Mouse (Mus musculus) megakaryocyte-erythroid progenitor cell, adult 5-6 weeks (primary cell): ENCODE measurements around the gene Fsd1. TPM values are rescaled to one million over a fixed set of nuclear protein-coding genes. Genes with fewer than 3 reads are reported as not detected.

Experiments used
- ATAC-seq: replicated peaks from 2 replicates; pipeline ENCODE4 v1.8.0; 2016; ENCODE audit warnings: mild to moderate bottlenecking, inconsistent platforms; ENCODE audit not compliant: severe bottlenecking, poor library complexity, low FRiP score, low TSS enrichment
- total RNA-seq, 2 experiments: library from RNA; stranded (forward) in 1 of 2; stranded (reverse) in 1 of 2; fragments of 200-1000, 215-1000 nt in 1 of 2; fragments of >200 nt in 1 of 2; fragmentation: Nextera tagmentation in 1 of 2; gene quantifications; 2 replicates each; pipeline ENCODE4 v1.2.3; 2014 to 2017

Gene Fsd1
- total RNA-seq, 2 experiments from 2014 or later = not detected

- no peak for ATAC-seq
Measured at GRCm38 (mm10) chr17:56007444-56008355, 21.4 kb downstream of the Fsd1 start.

DNA sequence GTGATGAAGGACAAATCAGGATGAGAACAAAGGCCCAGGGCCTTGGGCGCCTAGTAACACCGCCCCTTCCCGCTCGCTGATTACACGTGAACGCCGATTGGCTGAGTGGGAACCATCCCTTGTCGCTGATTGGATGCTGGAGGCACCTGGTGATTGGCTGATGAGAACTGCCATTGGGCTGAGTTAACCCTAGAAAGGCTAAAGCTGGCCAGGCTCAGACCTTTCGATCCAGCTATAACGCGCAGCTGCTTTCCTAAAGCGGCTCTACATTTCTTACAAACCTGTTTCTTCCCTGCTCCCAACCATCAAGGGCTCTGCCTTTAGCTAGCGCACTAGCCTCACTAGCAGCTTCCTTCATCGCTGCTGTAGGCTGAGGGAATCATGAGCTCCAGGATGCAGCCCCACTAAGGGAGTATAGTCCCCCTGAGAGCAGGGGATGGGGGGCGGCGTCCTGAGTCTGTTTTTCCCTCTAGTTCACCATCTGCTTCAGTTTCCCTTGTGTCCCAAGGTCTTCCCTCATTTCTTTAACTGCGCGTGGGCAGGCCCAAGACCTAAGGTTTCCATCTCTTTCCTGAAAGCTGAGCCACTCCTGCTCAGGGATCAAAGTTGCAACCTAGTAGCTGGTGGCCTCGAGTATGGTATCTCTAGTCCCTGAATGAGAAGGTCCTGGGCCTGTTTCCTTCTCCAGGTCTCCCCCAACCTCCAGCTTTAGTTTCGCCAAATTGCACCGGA, 22.2 kb downstream of the Fsd1 start:
- peak; percentile 91 for ATAC-seq

DNA sequence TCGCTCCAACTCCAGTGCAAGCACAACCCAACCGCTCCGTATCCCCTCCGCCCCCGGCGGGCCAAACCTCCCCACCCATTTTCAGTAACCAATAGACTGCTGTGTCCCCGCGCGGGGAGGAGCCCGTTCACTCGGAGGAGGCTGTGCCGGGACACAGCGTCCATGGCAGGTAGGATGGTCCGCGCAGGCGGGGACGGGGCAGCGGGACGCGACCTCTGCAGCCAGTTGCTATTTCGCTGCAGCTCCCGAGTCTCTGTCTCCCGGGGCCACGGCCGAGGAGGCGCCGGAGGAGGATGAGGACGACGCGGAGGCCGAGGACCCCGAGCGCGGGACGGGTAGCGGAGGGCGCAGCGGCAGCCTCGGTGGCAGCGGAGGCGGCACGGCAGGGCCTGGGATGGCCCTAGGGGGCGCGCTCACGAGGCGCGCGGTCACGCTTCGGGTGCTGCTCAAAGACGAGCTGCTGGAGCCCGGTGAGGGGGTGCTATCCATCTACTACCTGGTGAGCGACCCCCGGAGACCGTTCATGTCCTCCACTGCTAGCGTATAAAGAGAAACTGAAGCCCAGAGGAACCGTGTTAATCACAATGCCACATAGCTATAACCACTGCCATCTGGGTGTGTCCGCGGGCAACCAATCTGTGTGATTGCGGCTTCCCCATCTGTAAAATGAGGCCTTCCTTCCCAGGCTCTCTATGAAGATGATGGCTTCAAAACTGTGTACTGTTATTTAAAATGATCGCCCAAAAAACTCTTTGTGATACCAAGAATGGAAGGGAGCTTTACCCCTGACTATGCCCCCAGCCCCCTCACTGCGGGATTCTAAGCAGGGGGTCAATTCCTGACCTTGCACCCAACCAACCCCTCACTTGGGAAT, 23.0 kb downstream of the Fsd1 start:
- peak; percentile 90 for ATAC-seq

GRCm38 (mm10) chr17:56009962-56010240, 23.6 kb downstream of the Fsd1 start:
- no peak for ATAC-seq

DNA sequence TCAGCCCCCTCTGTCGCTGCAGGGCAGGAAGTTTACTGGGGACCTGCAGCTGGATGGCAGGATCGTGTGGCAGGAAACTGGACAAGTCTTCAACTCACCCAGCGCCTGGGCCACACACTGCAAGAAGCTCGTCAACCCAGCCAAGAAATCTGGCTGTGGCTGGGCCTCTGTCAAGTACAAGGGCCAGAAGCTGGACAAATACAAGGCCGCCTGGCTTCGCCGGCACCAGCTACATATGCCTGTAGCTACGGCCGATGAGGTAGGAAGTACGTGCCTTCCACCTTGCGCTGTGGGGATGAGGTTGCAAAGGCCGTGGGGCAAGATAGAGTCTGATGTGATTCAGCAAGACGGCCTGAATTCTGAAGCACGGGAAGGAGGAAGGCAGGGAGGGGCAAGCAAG, 23.9 kb downstream of the Fsd1 start:
- no peak; the same call in 1 of the 2 replicates for ATAC-seq

DNA sequence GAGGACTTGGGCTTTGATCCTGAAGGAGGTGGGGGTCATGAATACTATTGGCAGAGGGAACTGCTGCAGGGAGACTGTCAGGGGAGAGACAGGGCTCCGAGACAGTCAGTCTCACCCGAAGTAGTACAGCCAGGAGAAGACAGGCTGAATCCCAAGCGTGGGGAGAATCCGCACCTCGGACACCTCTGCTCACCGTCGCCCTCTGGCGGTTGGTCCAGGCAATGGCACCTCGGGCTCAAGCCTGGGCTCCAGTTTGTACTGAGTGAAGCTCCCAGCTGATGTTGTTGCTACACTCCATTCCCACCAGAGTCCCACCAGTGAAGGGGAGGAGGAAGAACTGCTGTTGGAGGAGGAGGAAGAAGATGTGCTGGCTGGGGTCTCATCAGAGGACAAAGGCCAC, 24.4 kb downstream of the Fsd1 start:
- peak; percentile 8; the same call in 1 of the 2 replicates for ATAC-seq

- no peak for ATAC-seq
Measured at GRCm38 (mm10) chr17:56011441-56011840, 25.1 kb downstream of the Fsd1 start.

DNA sequence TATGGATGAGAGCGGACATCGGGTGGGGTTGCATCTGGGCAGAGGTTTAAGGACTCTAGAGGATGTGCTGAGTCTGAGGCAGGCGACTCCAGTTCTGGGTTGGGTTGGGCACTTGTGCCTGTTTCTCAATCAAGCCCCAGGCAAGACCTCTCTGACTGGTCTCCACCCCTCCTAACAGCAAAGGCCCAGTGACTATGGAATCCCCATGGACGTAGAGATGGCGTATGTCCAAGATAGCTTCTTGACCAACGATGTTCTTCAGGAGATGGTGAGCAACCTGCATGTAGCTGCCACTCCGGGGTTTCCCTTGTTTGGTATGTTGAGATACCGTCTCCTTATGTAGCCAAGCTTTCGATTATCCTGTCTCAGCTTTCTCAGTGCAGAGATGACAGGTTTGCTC, 29.0 kb downstream of the Fsd1 start:
- no peak for ATAC-seq

- ATAC-seq = no peak
Measured at GRCm38 (mm10) chr17:56016382-56016781, 30.1 kb downstream of the Fsd1 start.

DNA sequence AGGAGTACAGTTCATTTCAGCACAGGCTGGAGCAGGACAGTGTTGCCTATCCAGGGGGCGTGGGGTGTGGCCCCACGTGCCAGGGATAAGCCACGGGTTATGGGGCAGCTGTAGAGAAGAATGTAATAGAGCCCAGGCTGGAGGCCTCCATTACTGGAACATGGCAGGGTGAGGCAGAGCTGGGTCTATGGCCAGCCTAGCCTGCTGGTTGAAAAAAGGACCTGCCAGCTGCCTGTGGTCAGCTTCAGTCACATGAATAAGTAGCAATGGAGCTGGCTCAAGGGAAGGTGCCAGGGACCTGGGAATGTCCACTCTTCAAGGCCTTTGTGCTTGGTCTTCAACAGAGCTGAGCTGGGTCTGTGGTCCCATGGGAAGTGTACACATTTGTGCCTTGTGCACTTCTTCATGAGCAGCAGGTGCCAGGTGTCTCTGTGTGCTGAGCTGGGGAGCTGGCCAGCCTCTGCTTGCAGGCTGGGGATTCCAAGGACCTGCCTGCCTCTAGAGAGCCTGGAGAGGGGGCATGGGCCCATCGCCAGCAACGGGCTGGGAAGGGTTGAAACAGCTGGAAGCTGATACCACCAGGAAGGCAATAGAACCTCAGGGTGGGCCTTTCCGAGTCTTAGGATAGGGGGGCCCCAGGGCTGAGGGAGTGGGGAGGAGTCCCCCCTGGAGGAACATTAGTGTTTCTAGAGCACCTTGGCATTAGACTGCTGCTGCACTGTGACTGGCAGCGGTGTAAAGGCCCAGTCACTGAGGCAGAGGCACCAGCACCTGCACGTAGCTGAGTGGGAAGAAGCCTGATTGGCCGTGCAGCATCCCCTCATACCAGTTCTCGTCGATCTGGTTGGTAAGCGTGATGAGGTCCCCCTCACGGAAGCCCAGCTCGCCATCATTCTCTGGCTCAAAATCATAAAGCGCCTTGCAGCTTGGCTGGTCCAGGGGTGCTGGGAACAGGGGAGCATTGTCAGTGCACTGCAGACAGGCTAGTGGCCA, 30.8 kb downstream of the Fsd1 start:
- ATAC-seq = no peak

DNA sequence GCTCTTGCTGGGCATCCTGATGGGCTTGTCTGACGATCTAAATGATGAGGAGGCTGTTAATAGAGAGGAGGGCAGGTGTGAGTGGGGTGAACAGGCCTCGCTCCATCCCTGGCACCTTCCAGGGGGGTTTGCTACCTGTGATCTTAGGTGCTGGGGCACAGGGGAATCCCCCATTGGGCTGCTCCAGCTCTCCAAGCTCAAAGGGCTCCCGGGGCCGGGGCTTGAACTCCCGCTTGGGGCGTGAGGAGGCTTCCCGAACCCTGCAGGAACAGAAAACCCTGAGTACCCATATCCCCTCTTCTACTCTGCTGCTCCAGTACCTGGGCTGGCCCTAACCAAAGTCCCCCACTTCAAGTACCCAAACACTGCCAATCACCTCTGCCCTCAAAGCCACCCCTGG, 31.5 kb downstream of the Fsd1 start:
- no peak for ATAC-seq

DNA sequence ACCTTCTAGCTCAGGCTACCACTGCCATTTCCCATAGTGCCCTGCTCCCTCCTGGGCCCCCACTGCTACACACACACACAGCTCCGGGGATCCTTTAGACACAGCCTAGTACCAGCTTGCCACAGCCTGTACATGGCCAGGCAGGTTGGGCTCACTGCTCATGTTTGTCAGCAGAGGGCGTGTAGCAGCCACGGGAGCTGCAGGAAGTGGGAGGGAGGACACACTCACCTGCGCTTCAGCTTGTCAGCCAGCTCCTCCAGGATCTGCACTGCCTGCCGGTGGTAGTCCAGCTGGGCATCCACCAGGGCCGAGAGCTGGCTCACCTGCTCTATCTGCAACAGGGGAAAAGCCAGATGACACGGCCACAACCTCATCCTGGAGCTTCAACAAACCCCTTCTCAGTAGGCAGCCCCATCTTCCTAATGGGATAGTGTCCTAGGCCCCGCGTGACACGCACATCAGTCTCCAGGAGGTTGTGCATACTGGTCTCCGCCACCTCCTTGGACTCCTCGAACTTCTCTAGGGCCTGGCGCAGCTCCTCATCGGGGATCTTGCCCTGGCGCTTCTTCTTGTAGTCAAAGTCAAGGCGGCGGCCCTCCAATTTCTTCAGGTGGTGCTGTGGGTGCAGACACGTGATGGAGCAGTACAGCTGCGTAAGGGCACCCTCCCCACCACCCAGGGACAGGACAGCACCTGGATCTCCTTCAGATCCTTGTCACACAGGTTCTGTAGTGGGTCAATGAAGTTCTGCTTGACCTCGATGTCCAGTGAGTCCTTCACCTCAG, 32.2 kb downstream of the Fsd1 start:
- peak; percentile 42 for ATAC-seq

DNA sequence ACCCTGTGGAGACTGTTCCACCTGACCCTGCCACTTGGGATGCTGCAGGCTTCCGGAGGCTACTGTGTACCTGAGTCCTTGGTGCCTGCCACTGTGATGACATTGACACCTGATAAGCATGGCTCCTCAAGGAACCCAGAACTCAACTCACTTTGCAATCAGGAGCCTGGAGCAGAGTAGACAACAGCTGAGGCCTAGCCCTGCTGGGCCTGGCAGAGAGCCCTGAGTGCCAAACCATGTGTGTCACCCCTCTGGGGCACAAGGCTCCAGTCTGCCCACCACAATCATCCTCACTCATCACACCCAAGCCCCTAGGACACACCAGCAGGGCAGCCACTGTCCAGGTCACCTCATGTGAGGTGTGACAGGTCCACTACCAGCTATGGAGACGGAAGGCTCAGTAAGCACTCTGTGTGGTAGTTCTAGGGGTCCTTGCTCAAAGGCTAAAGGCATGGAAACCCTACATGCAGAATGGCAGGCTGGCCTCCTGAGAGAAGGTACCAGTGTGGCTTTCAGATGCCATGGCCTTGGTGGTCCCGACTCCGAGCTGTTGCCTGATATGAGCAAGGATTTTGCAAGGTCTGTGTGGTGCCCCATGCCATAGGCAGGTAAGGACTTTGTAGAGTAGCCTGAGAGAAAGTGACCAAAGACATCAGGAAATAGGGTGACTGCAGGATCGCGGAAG, 34.2 kb downstream of the Fsd1 start:
- no peak for ATAC-seq

DNA sequence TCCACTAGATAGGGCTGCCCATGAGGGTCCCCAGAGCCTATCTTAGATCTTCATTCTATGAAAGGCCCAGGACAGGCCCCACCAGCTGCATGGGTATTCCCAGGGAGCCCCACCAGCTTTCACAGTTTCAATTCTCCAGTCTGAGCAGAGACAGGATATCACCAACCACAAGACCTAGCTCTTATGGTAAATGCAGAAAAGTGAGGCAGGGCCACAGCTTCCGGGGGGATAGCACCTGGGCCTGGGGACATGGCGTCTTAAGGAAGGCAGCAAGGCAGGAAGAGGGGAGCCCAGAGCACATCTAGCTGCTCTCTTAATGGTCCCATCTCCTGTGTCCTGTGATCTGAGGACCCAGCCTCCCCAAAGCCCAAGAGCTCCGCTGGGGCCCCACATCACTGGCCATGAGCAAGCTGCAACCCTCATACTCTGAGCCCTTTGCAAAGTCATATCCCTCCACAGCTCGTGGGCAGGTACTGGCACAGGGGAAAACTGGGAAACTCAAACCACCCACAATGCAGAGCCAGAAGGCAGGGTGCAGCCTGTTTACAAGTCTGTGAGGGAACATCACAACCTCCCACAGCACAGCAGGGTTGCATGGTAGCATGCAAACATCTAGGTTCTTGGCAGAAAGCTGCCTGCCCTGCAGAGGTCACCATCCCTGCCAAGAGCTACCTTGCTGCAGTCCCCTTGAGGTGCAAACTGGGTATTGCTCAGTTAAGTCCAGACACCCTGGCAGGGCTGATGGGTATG, 35.0 kb downstream of the Fsd1 start:
- ATAC-seq = no peak

GRCm38 (mm10) chr17:56022131-56022988, 36.1 kb downstream of the Fsd1 start:
- no peak for ATAC-seq

DNA sequence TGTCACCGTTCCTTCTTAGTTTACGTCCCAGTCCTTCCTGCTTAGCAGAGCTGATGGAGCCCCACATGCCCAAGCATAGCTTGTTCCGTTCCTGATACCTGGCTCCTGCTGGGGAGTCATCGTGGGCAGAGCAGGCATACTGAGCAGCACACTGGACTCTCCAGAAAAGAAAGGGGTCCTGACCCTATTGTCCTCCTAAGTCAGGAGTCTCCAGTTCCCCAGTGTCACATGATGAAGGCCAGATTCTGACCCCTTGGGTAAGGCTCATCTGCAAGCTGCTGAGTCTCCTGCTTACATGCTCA, 36.6 kb downstream of the Fsd1 start:
- ATAC-seq = no peak
